Mouse (Mus musculus): ENCODE measurements around the gene Zscan5b. TPM values are rescaled to one million over a fixed set of nuclear protein-coding genes. Genes with fewer than 3 reads are reported as not detected.
"Not testable (repeated sequence)": the region's sequence is repeated elsewhere in the genome, so short reads cannot be mapped to it uniquely, and the experiment has no call there.

The Zscan5b gene
- polyA plus RNA-seq, 1 experiment from 2014 or later, result not detected

DNA sequence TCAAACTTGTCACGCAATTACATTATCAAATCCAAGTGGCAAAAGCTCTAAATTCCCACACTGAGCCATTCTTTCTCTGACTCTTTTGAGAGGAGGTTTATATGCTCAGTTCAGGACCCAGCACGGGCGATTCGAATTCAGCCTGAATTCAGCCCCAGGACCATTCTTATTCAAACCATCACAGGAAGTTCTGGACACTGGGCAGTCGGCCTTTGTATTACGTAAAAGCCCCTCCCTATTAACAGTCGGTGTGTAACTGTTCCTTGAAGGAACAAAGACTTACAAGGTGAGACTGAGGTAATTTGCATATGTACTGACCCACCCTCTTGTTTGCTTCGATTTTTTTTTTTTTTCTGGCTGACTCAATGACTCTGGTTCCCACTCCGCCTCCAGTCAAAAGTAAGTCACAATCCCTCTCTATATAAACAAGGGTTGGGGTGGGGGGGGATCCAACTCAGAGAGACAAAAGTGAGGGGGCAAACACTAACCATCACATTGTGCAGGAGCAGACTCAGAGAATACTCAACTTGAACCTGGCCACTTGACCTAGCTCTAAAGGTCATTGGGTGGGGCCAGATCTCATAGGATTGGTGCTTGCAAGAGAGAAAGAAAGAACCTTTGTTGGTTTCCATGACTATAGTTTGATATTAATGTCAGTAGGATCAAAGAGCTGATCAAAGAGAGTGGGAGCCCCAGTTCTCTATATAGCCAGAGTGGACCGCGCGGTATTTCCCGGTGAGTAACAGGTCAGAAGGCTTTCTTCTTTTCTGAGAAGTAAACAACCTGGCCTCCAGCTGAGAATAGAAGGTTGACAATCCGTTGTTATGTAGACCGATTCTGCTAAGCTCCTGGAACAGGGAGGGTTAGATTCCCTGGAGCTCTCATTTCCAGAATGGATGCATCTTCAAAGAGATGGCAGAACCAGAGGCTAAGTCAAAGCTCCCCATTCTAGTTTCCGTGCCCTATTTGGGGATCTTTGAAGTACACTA lies 36.4 kb downstream of the Zscan5b start:
- no peak for ATAC-seq
- no peaks in the 10 kb centered on the region for H3K9me3 ChIP-seq (ENCODE audit: control insufficient read depth, low read length)
- WGBS, result 31% methylated on average over 16 of the region's 16 CpGs

DNA sequence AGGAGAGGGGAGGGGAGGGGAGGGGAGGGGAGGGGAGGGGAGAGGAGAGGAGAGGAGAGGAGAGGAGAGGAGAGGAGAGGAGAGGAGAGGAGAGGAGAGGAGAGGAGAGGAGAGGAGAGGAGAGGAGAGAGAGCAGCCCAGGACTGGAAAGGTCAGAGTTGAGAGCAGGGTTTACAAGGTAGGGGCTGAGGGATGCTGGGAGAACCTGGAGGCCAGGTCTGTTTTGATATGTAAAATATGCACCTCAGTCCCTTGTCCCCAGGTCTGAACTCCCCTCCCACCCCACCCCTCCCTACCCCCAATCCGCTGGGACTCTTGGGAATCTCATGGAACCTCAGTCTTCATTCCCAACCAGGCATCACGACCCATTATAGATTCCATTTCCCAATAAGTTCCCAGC lies 37.9 kb downstream of the Zscan5b start:
- H3K4me2 ChIP-seq (ENCODE audit: low read length); H3K9me3 ChIP-seq (ENCODE audit: control insufficient read depth, low read length); H3K4me3 ChIP-seq (ENCODE audit: low read length); ATAC-seq; H3K27ac ChIP-seq (ENCODE audit: low read depth, low read length); H3K36me3 ChIP-seq (ENCODE audit: control insufficient read depth, insufficient read depth, low read length); H3K27me3 ChIP-seq (replicated peaks; ENCODE audit: control insufficient read depth, insufficient read depth, low read length); H3K4me1 ChIP-seq (ENCODE audit: control insufficient read depth, insufficient read depth, low read depth, low read length); H3K9ac ChIP-seq (ENCODE audit: low read depth, low read length): not testable (repeated sequence)
- WGBS, result 50% methylated on average over 2 of the region's 2 CpGs

More for the DNA sequence above, 36.4 kb downstream of the Zscan5b start:
- Histone ChIP-seq H3K4me2 (ENCODE audit: low read length) (no peak overlapping the region), H3K27ac (ENCODE audit: low read depth, low read length) (no peak overlapping the region), H3K9ac (ENCODE audit: low read depth, low read length) (no peak overlapping the region), H3K36me3 (ENCODE audit: control insufficient read depth, insufficient read depth, low read length) (no peaks in the 10 kb centered on the region), H3K27me3 (replicated peaks; ENCODE audit: control insufficient read depth, insufficient read depth, low read length) (no peaks in the 10 kb centered on the region), H3K4me1 (ENCODE audit: control insufficient read depth, insufficient read depth, low read depth, low read length) (no peaks in the 10 kb centered on the region), H3K4me3 (ENCODE audit: low read length) (no peak overlapping the region)

DNA sequence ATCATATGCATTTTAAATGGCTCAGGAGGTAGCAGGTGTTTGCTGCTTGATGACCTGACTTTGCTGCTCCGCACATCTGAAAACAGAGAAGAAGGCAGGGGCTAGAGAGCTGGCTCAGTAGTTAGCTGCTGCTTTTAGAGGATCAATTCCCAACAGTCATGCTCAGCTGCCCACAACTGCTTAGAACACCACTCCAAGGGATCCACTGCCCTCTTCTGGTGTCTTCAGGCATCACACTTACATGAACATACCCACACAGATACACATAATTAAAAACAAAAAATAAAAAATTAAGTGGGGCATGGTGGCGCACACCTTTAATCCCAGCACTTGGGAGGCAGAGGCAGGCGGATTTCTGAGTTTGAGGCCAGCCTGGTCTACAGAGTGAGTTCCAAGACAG lies 40.0 kb downstream of the Zscan5b start:
- H3K9me3 ChIP-seq (ENCODE audit: control insufficient read depth, low read length), result no peaks in the 10 kb centered on the region
- H3K36me3 ChIP-seq (ENCODE audit: control insufficient read depth, insufficient read depth, low read length), result no peaks in the 10 kb centered on the region
- H3K27ac ChIP-seq (ENCODE audit: low read depth, low read length), result no peak overlapping the region
- no peak overlapping the region for H3K4me3 ChIP-seq (ENCODE audit: low read length)
- no peak for ATAC-seq
- H3K4me2 ChIP-seq (ENCODE audit: low read length), result no peak overlapping the region
- no peak overlapping the region for H3K9ac ChIP-seq (ENCODE audit: low read depth, low read length)
- WGBS, result 82% methylated on average over 3 of the region's 3 CpGs
- H3K27me3 ChIP-seq (replicated peaks; ENCODE audit: control insufficient read depth, insufficient read depth, low read length), result no peaks in the 10 kb centered on the region
- no peaks in the 10 kb centered on the region for H3K4me1 ChIP-seq (ENCODE audit: control insufficient read depth, insufficient read depth, low read depth, low read length)

GRCm38 (mm10) chr7:6262984-6263383 lies 40.9 kb downstream of the Zscan5b start:
- Histone ChIP-seq H3K4me1 (ENCODE audit: control insufficient read depth, insufficient read depth, low read depth, low read length) (no peaks in the 10 kb centered on the region), H3K9me3 (ENCODE audit: control insufficient read depth, low read length) (no peaks in the 10 kb centered on the region), H3K27me3 (replicated peaks; ENCODE audit: control insufficient read depth, insufficient read depth, low read length) (no peaks in the 10 kb centered on the region), H3K4me3 (ENCODE audit: low read length) (no peak overlapping the region), H3K4me2 (ENCODE audit: low read length) (no peak overlapping the region), H3K9ac (ENCODE audit: low read depth, low read length) (no peak overlapping the region), H3K36me3 (ENCODE audit: control insufficient read depth, insufficient read depth, low read length) (no peaks in the 10 kb centered on the region), H3K27ac (ENCODE audit: low read depth, low read length) (no peak overlapping the region)
- 90% methylated on average over 4 of the region's 4 CpGs for WGBS
- ATAC-seq, result no peak

GRCm38 (mm10) chr7:6265695-6266094 lies 43.6 kb downstream of the Zscan5b start:
- no peak overlapping the region for H3K4me2 ChIP-seq (ENCODE audit: low read length)
- ATAC-seq, result no peak
- no peaks in the 10 kb centered on the region for H3K9me3 ChIP-seq (ENCODE audit: control insufficient read depth, low read length)
- H3K4me3 ChIP-seq (ENCODE audit: low read length), result no peak overlapping the region
- no peaks in the 10 kb centered on the region for H3K4me1 ChIP-seq (ENCODE audit: control insufficient read depth, insufficient read depth, low read depth, low read length)
- no peak overlapping the region for H3K9ac ChIP-seq (ENCODE audit: low read depth, low read length)
- no peak overlapping the region for H3K27ac ChIP-seq (ENCODE audit: low read depth, low read length)
- no peaks in the 10 kb centered on the region for H3K27me3 ChIP-seq (replicated peaks; ENCODE audit: control insufficient read depth, insufficient read depth, low read length)
- WGBS, result 67% methylated on average over 8 of the region's 8 CpGs
- H3K36me3 ChIP-seq (ENCODE audit: control insufficient read depth, insufficient read depth, low read length), result no peaks in the 10 kb centered on the region

- 59% methylated on average over 3 of the region's 3 CpGs for WGBS
These were observed 55.8 kb downstream of the Zscan5b start for GRCm38 (mm10) chr7:6277906-6278305.

DNA sequence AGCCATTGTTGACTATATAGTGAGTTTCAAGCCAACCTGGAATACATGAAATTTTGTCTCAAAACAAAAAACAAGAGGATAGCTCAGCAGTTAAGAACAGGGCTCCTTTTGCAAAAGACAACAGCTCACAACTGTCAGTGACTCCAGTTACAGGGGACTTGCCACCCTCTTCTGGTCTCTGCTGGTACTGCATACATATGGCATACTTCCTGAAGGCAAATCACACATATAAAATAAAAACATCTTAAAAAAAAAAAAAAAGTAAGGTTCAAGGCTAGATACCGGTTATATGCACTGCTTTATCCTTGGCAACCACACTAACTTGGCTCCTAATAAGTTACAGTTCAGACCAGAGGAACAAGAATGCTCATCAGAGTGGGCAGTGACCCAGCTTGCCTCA lies 60.7 kb downstream of the Zscan5b start:
- Histone ChIP-seq H3K9ac (ENCODE audit: low read depth, low read length) (peak overlapping the region; percentile 70; the same call in 1 of the 2 replicates), H3K4me3 (ENCODE audit: low read length) (peak overlapping the region; percentile 58), H3K27ac (ENCODE audit: low read depth, low read length) (peak overlapping the region; percentile 84; the same call in 1 of the 2 replicates), H3K4me2 (ENCODE audit: low read length) (peak overlapping the region; percentile 61), H3K27me3 (replicated peaks; ENCODE audit: control insufficient read depth, insufficient read depth, low read length) (no peaks in the 10 kb centered on the region), H3K36me3 (ENCODE audit: control insufficient read depth, insufficient read depth, low read length) (no peaks in the 10 kb centered on the region), H3K9me3 (ENCODE audit: control insufficient read depth, low read length) (no peaks in the 10 kb centered on the region), H3K4me1 (ENCODE audit: control insufficient read depth, insufficient read depth, low read depth, low read length) (peaks cover 10% of the 10 kb centered on the region)
- no peak for ATAC-seq
- WGBS, result 4% methylated on average over 1 of the region's 1 CpGs

More at GRCm38 (mm10) chr7:6277906-6278305, 55.8 kb downstream of the Zscan5b start:
- no peak for ATAC-seq
- H3K36me3 ChIP-seq (ENCODE audit: control insufficient read depth, insufficient read depth, low read length), result no peaks in the 10 kb centered on the region
- H3K4me1 ChIP-seq (ENCODE audit: control insufficient read depth, insufficient read depth, low read depth, low read length), result no peaks in the 10 kb centered on the region
- H3K4me3 ChIP-seq (ENCODE audit: low read length), result no peak overlapping the region
- H3K9ac ChIP-seq (ENCODE audit: low read depth, low read length), result no peak overlapping the region
- H3K27ac ChIP-seq (ENCODE audit: low read depth, low read length), result no peak overlapping the region
- H3K9me3 ChIP-seq (ENCODE audit: control insufficient read depth, low read length), result no peaks in the 10 kb centered on the region
- no peak overlapping the region for H3K4me2 ChIP-seq (ENCODE audit: low read length)
- H3K27me3 ChIP-seq (replicated peaks; ENCODE audit: control insufficient read depth, insufficient read depth, low read length), result no peaks in the 10 kb centered on the region

DNA sequence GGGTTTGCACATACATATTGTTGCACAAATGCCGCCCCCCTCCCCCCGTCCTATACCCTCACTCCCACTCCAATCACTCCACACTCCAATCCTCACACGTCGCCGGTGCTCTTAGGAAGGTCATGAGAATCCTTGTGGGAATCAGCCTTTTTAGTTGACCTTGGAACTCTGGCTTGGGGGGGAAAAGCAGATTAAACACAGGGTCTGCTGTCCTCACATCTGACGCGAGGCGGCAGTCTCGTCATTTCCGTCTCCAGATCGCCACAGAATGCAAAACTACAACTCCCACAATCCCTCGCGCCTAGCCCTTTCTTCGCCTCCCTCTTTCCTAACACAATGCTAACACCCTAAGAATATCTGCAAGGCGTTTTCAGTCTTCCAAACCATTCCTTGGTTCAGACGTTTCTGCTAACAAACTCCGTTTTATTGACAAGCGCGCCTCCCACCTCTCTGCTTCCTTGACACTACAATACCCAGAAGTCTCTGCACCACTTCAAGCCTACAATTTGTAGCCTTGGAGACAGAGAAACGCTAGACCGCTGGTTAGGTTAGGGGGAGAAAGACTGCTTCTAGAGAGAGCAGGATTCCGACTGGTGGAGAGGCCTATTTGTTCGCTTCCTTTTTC lies 61.5 kb downstream of the Zscan5b start:
- Histone ChIP-seq H3K9ac (ENCODE audit: low read depth, low read length) (peak overlapping the region; percentile 70), H3K27ac (ENCODE audit: low read depth, low read length) (peak overlapping the region; percentile 84), H3K9me3 (ENCODE audit: control insufficient read depth, low read length) (no peaks in the 10 kb centered on the region), H3K36me3 (ENCODE audit: control insufficient read depth, insufficient read depth, low read length) (no peaks in the 10 kb centered on the region), H3K4me1 (ENCODE audit: control insufficient read depth, insufficient read depth, low read depth, low read length) (peaks cover 18% of the 10 kb centered on the region), H3K4me3 (ENCODE audit: low read length) (peak overlapping the region; percentile 58), H3K4me2 (ENCODE audit: low read length) (peak overlapping the region; percentile 61), H3K27me3 (replicated peaks; ENCODE audit: control insufficient read depth, insufficient read depth, low read length) (no peaks in the 10 kb centered on the region)
- ATAC-seq, result peak; percentile 79
- 2% methylated on average over 23 of the region's 23 CpGs for WGBS

- Histone ChIP-seq H3K27me3 (replicated peaks; ENCODE audit: control insufficient read depth, insufficient read depth, low read length) (no peaks in the 10 kb centered on the region), H3K9ac (ENCODE audit: low read depth, low read length) (no peak overlapping the region; the same call in 1 of the 2 replicates), H3K9me3 (ENCODE audit: control insufficient read depth, low read length) (no peaks in the 10 kb centered on the region), H3K4me3 (ENCODE audit: low read length) (no peak overlapping the region), H3K4me1 (ENCODE audit: control insufficient read depth, insufficient read depth, low read depth, low read length) (peaks cover 19% of the 10 kb centered on the region), H3K27ac (ENCODE audit: low read depth, low read length) (no peak overlapping the region), H3K4me2 (ENCODE audit: low read length) (no peak overlapping the region; the same call in 1 of the 2 replicates), H3K36me3 (ENCODE audit: control insufficient read depth, insufficient read depth, low read length) (no peaks in the 10 kb centered on the region)
- ATAC-seq, result no peak
- WGBS, result 91% methylated on average over 4 of the region's 4 CpGs
These were observed 62.4 kb downstream of the Zscan5b start for GRCm38 (mm10) chr7:6284442-6285012.

Data from hindbrain, embryonic 16.5 days (tissue).